Mouse (Mus musculus): ENCODE measurements around the gene Gm15085.
"Not testable (repeated sequence)": the region's sequence is repeated elsewhere in the genome, so short reads cannot be mapped to it uniquely, and the experiment has no call there.

The Gm15085 gene

GRCm38 (mm10) chrX:149447317-149447716, at the start of gene Gm15085:
Gm15085 (plus strand) TSS chrX:149447617.
- DNase-seq, result not testable (repeated sequence)
